Mouse (Mus musculus): Measurements from ENCODE around the gene Wnt5b.

Wnt5b gene

DNA sequence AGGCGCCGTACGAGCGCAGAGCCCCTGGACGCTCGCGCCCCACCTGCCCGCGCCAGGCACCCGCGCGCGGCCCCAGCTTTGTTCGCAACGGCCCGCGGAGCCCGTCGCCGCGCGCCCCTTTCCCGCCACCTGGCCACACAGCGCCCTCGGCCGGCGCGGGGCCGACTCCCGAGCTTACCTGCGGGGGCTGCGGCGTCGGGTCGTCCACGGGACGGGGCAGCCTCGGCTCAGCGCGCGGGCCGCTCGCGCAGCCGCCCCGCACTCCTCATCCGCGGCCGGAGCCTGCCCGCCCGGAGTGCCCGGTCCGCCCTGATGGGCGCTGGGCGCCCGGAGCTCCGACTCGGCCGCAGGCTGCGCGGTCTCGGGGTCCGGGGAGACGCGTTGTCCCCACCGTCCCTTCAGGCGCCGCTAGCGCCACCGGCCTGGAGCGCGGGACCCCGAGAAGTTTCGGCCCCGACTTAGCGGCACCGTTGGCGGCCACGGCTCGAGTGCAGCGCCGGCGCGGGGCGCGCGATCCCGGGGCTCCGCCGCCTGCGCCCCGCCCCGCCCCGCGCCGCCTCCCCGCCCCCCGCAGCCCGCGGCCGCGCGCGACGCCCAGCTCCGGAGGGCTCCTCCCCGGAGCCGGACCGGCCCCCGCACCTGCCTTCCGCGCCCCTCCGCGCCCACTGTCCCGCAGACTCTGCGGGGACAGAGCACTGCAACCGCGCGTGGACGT is at the start of gene Wnt5b:
Wnt5b (minus strand) TSS at position 545 of the 715 bp plus-strand sequence.
- no peak for DNase-seq (ENCODE audit: low spot score)

DNA sequence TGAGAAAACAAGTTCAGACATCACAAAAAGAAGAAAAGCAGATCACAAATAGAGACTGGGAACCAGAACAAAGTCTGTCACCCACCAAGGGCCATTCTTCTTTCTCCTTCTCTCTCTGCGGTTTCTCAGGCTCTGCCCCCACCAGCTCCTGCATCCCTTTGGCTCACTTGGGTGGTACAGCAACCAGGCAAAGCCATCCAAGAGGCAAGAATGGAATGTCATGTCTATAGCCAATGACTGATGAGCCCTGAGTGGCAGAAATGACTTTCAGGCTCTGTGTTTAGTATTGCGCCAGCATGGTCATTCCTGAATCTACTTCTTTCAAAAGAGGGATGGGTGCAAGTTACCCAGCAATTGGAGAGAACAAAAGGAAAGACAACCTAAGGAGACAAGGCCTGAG is 46.7 kb upstream of the Wnt5b start:
- DNase-seq (ENCODE audit: low spot score): no peak

DNA sequence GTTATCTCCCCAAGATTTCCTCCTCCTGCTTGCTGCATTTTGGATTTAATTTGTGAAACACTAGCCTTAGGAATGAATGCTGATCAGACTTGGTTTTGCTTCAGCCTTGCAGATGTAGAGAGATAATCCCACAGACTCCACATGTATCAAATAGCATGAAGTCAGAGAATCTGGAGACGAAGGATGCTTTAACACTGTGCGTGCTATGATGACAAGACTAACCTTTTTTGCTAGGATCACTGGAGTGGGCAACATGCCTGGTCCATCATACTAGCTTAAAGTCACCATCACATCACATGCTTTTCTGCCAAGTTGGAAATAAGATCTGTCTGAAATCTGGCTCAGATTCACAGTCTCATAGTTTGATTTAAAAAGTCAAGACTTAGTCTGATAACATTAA is 43.8 kb upstream of the Wnt5b start:
- DNase-seq (ENCODE audit: low spot score): no peak

DNA sequence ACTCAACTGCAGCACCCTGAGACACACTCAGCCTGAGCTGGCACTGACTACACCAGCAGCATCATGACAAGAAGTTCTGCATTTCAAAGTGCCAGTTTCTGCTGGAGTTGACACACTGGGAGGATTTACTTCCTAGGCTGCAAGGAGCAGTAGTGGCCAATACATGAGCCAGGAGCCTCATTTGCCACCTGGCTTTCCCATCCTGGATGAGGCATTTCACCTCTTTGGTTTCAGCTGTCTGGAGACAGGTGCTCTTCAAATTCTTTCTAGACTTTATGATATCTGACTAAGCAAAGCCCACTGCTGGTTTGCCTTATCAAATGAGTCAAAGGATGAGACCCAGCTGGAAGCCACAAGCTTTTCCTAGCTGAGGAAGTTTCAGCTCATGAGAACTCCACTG is 43.3 kb upstream of the Wnt5b start:
- DNase-seq (ENCODE audit: low spot score): no peak

DNA sequence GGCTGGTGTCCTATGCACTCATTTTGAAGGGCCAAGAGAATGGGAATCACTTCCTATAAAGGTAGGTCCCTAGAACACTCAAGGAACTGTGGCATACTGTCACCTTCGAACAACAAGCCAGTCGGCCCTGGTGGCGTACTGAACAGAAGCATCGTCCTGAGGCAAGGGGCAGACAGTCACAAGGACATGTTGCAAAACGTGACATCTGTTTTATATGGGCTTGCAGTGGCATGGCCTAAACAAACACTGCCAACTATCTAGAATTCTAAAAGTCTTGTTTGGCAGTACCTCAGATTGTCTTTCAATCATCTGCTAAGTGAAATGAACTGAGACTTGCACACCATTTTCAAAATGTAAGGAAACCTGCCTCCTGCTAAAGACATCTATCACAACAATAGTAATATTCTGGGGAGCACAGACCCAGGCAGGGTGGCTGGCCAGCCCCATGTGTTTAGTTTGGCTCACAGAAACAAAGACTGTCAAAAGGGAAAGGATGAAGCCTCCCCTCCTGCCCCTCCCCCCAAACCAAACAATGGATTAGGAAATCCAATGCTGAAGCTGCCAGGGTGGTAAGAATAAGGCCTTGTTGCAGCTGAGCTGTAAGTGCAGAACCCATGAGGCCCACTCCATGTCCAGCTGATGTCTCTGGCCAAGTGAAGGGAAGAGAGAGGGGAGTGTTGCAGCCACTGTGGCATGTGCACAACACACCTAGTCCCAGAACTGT is 41.7 kb upstream of the Wnt5b start:
- DNase-seq (ENCODE audit: low spot score): peak; percentile 47

DNA sequence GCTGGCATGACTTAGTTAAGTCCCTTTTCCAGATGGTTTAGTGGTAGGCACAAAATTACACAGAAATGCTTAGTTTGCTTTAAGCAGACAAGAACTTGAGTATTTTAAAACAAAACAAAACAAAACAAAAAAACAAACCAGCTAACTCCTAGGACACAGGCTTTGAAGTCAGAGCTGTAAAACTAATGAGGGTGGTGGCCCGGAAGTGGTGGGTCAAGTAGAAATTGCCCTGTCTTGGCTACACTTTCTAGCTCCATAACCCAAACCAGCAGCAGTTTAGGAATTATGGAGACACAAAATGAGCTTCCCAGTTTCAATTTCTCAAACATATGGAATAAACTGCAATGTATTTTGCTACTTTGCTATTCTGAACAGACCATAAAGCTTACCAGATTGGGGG is 39.9 kb upstream of the Wnt5b start:
- DNase-seq (ENCODE audit: low spot score): no peak

DNA sequence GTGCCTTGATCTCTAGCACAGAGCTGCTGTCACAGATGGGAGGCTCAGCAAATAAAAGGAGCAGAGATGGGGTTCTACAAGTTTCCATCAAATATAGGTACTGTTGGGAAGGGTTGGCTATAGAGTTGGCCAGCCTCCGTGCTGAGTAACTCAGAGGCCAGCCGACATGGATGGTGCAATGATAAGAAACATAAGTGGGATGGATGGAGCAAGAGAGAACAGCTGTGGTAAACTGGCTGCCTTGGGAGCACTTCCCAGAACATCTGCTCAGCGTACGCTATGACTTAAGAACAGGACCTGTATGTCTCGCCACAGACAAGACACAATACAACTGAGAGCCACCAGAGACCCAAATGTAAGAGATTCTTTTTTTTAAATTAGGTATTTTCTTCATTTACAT is 39.0 kb upstream of the Wnt5b start:
- DNase-seq (ENCODE audit: low spot score): no peak

DNA sequence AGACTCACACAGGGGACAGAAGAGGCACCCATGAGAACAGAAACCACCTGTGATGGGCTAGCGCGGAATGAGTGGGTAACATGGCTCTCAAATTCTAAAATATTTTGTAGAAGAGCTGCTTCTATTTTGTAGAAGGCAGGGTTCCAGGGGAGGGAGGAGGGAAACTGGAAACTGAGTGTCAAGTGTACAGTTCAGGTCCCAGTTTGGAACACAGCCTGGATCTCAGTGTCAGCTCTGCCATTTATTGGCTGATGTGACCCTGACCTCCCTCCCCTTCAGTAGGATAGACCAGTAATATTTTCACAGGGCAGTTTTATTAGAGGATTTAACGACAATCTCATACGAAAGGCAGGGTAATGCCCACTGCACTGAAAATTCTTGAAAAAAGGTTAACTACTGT is 32.6 kb upstream of the Wnt5b start:
- no peak for DNase-seq (ENCODE audit: low spot score)

DNA sequence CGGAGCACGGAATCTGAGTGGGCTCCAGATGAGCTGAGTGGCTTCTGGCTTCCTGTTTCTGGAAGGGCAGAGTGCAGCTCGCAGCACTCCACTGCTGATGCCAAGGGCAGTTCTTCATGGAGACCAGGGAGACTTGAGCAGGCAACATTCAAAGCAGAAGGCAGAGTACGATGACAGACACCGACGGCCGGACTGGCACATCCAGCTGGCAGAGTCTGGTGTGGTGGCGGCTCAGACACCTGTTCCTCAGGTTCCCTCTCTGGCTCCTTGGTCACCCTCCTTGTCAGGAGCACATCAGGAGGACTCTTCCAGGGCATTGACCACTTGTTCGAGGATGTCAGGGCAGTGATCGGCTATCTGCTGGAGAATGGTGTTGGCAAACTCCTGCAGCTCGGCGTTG is 31.2 kb upstream of the Wnt5b start:
- DNase-seq (ENCODE audit: low spot score): no peak

DNA sequence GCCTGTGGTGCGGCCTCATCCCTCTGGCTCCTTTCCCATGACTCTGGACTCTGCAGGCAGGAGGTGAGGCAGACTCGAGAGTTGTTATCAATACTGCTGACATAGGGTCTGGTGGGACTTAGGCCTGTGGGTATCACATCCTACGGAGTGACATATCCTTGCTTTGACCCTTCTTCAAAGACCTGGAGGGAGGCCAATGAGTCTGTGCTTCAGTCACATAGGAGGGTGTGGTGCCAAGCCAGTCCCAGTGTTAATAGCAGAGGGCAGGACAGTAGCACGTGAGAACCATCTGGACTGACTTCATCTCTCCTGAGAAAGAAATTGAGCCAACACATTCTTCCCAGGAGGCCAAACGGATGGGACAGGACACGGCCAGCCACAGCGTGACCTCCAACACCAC is 28.1 kb upstream of the Wnt5b start:
- DNase-seq (ENCODE audit: low spot score): no peak

DNA sequence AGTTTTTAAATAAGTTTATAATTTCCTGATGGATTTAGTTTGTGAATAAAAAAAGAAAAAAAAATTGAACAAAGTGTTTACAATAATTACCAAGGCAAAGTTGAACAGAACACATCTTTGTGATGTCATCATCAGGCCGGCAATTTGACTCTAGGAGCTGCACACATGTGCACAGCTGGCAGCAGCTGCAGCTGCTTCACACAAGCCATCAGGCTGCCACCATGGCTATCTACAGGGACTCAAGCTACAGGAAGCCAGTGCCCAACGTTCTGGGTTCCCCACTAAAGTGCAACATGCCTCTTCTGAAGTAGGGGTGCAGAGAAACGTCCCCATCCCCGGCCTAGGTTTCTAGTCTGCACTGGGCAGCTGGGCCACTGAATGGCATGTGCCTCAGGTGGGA is 26.6 kb upstream of the Wnt5b start:
- no peak for DNase-seq (ENCODE audit: low spot score)

DNA sequence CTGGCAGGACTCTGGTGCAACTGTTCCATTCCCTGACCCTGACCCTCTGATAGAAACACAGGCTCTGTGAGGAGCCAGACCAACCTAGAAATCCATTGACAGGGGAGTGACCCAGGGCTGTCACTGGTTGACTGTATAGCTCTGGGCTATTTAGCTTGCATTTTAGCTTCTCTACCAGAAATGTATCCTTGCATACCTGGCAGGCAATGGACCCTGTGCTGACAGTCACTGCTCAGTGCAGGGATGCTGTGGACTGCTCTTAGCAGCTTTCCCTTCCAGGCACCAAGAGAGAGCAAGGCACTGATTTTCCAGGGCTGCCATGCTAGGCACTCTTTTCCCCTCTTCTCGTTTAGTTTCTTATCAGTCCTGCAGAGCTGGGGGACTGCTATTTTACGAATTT is 24.2 kb upstream of the Wnt5b start:
- no peak for DNase-seq (ENCODE audit: low spot score)

DNA sequence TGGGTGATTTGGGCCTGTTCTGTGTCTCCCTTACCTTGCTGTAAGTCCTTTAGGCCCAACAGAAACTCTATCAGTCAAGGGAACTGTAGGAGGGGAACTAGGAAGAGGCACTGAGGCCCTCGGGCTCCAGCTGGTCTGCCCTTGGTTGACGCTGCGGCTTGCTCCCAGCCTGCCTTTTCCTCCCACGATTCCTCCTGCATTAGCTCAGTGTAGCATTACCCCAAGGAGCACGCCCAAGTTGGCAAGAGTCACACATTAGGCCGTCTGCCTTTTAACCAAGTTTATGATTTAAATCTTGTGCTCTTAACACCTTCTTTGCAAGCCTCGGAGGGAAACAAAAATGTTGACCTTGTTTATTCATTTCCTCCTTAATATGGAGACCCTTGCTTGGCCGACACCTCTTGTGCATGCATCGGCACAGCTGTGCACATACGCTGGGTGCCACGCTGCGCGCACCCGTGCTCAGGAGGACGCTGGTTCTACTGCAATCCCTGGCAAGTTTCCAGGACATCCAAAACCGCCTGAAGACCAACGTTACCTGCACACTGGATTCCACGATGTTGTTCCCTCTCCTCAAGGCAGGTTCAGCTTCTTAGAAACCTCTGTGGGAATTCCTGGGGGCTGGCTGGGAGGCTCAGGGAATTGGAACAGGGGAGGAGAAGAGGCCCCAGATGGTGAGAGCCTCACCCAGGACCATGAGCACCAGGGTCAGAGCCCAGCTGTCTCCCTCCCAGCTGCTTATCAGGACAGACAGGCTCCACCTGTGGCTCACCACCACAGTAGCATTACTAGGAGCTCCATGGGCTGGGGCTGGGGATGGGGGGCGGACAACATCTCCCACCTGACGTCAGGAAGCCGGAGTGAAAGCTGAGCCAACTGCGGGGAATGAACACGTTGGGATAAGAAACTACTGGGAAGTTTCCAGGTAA is 21.6 kb upstream of the Wnt5b start:
- no peak for DNase-seq (ENCODE audit: low spot score)

DNA sequence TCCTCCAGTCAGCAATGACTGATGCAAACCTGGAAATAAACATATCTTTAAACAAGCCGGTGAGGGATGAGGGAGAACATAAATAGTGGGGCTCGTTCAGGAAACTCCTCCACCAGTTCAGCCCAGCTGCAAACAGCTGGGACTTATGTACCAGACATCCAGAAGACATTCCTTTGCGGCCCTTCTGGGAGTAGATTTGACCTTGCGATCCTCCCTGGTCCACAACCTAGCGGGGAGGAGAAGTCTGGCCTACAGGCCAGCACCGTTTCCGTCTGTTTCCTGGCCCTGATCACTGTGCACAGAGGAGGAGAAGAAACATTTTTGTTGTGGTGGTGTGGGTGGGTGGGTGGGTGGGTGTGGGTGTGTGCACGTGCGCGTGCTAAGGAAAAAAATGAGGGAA is 18.4 kb upstream of the Wnt5b start:
- no peak for DNase-seq (ENCODE audit: low spot score)

DNA sequence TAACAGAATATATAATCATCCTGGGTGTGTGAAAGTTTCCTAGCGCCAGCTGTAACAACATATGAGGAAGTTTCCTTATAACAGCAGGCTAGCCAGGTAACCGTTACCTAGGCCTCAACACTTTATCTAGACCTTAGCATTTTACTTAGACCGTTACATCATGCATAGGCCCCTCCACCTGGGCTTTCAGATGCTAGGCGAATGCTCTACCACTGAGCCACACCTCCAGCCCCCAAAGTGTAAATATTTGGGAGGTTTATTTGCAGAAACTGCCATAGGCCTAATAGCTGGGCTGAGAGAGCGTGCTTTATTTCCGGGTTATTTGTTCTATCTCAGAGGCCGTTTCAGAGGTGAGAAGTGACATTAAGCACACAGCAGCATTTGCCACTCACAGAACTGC is 14.7 kb upstream of the Wnt5b start:
- DNase-seq (ENCODE audit: low spot score): no peak

DNA sequence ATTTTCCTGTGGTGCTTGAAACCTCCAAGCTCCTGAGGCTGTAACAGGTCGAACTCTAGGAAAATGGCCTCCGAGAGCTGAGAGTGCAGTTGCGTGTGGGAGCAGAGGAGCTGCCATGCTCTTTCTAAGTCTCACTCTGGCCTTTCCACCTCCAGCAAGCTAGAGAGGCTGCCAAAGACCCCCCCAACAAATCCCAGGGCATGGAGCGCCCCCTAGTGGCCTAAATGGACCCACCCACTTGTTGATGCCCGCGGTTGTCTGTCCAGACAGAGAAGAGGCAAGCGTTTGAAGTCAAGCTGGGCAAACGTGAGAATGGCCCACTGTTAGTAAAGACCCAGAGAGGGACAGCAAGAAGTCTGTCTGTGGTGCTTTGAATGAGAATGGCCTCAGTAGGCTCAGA is 10.3 kb upstream of the Wnt5b start:
- no peak for DNase-seq (ENCODE audit: low spot score)

DNA sequence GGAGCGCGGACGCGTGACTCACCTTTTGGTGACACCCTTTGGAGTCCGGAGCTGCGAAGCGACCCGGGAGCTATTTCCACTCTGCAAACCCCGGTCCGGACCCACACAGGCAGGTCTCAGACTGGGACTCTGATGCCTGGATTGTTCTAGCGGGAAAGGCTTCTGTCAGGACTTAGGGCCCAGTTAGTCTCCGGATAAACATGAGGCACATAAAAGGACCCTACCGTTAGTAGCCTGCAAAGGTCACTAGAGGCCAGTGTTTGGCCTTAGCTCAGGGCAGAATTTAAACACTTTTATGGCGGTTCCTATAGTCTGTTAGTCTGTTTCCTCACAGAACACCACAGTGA is 344 bp upstream of the Wnt5b start:
- no peak for DNase-seq (ENCODE audit: low spot score)

DNA sequence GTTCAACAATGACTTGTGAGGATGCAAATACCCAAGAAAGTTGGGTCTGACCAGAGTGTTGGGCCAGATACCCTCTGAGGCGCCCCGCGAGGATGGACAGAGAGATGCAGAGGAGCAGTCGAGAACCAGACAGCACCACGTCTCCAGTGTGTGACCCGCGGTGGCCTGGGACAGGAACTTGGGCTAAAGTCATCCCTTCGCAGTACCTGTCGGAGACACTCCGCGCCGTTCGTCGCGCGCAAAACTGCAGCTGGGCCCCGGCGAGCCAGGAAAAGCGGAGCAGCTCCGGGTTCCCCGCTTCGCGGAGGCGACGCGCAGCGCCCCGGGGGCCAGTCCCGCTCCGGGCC is 718 bp downstream of the Wnt5b start:
- DNase-seq (ENCODE audit: low spot score): no peak

DNA sequence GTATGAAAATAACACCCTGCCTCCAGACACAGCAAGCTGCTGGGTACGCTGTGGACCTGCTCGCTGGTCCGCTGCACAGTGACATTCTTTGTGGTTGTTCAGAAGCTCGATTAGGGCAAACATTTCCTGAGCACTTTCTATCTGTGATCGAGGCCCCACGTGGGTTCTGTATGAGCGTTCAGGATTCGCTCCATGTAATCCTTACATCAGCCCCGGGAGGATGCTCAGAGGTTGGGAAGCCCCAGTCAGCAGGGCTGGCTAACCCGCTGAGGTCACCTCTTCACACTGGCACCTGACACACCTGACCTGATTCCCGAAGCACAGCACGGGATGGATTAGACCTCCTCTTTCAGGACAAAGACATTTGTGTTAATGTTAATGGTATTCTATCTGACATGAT is 8.3 kb downstream of the Wnt5b start:
- no peak for DNase-seq (ENCODE audit: low spot score)

DNA sequence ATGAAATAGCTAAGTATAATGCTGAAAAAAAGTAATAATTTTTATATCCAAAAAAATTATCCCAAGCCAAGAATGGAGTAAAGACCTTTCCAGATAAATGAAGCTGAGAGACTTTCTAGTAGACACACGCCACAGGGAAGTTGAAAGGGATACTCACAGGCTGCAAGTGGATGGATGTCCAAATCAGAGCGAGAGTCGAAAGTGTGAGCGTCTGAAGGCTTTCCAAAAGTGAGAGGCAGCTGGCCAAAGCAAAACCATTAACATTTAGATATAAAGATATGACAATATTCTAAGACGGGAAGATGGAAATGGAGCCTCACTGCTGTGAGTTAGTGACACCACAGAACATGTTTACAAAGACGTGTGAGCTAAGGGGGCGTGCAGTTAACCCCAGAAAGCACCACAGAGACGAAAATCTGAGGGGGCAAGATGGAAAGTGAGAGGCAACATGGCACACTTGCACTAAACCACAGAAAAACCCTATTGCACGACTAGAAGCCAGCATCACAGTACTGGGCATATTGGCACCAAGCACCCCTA is 10.9 kb downstream of the Wnt5b start:
- no peak for DNase-seq (ENCODE audit: low spot score)

DNA sequence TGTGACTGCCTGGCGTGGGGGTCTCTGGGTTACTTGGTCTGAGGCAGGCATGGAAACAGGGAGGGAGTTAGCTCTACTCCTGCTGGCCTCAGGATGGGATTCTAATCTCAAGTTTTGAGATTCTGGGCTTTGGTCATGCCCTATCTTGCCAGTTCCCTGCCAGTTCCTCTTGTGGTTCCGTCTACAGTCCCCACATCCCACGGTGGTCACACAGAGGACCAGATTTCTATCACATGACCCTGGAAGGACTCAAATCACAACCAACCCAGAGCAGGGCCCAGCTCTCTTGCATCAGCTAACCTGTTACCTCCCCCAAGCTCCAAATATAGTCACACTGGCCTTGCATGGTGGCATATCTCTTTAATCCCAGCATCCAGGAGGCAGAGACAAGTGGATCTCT is 14.5 kb downstream of the Wnt5b start:
- DNase-seq (ENCODE audit: low spot score): no peak

DNA sequence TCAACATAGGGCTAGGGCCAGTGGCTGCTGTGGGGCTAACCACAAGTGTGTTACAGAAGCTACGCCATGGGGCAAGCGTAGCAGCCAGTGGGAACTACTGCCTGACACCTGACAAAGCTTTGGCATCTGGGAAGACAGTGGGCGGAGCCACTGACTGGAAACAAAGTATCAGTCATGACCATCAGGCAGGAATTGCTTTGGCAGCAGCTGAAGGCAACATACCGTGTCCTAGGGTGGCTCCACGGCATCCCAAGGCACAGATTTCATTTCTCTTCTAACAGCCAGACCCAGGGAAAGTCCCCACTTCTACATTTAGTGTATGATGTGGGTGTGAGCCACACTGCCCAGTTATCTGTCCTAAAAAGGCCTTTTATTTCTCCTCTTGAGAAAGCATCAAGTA is 17.6 kb downstream of the Wnt5b start:
- DNase-seq (ENCODE audit: low spot score): no peak

DNA sequence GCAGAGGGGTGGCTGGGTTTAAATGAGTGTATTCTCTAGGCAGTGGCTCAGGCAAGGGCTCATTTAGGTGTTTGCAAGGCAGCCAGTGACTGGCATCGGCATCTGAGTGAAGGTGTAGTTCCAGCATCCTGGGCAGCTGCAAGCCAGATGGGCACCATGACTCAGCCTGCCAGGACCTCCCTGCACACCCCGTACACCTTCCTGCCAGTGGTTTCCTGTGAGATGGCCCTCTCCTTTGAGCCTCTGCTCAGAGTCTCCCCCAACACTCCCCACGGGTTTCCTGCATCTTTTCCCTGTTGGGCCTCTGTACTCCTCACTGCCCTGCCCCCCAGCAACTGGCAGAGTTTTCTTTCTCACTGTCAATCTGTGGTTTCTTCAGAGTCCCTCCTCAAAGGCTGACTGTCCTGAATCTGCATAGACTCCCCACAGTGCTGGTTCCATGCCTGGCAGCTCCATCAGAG is 22.2 kb downstream of the Wnt5b start:
- DNase-seq (ENCODE audit: low spot score): no peak
